Mouse (Mus musculus): ENCODE measurements around the gene Tmem132e. TPM values are rescaled to one million over a fixed set of nuclear protein-coding genes. Genes with fewer than 3 reads are reported as not detected.

Tmem132e gene
- total RNA-seq, 1 experiment from 2014 or later = not detected

GRCm38 (mm10) chr11:82418337-82419041, 29.8 kb downstream of the Tmem132e start:
- no peak for ATAC-seq (replicated peaks in 1 of 2; ENCODE audit: insufficient read depth in 1 of 2, low FRiP score in 2 of 2, low TSS enrichment in 1 of 2, low read depth in 1 of 2, poor library complexity in 2 of 2, severe bottlenecking in 2 of 2)

DNA sequence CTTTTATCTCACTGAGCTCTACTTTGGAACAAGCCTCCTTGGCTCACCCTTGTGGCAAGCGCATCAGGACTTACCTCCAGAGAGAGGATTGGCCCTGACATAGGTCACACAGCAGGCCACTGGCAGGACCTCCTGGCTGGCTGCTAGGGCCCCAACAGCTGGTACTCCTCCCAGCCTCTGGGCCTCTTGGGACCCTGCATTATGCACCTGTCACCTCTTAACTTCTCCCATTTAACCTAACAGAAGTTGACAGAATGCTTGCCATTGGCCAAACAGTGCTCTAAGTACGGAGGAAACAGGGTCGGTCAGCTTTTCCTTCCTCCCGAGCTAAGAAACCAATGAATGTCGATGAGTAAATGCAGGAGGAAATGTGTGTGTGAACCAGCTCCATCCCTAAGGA, 33.2 kb downstream of the Tmem132e start:
- no peak for ATAC-seq (replicated peaks in 1 of 2; ENCODE audit: insufficient read depth in 1 of 2, low FRiP score in 2 of 2, low TSS enrichment in 1 of 2, low read depth in 1 of 2, poor library complexity in 2 of 2, severe bottlenecking in 2 of 2)

- ATAC-seq (replicated peaks in 1 of 2; ENCODE audit: insufficient read depth in 1 of 2, low FRiP score in 2 of 2, low TSS enrichment in 1 of 2, low read depth in 1 of 2, poor library complexity in 2 of 2, severe bottlenecking in 2 of 2) = no peak
Measured at GRCm38 (mm10) chr11:82423521-82423920, 34.8 kb downstream of the Tmem132e start.

- ATAC-seq (replicated peaks in 1 of 2; ENCODE audit: insufficient read depth in 1 of 2, low FRiP score in 2 of 2, low TSS enrichment in 1 of 2, low read depth in 1 of 2, poor library complexity in 2 of 2, severe bottlenecking in 2 of 2) = peak in 1 of 2 experiments; percentile 46; a peak in 2 of 4 replicates
Measured at GRCm38 (mm10) chr11:82428801-82429200, 40.1 kb downstream of the Tmem132e start.

DNA sequence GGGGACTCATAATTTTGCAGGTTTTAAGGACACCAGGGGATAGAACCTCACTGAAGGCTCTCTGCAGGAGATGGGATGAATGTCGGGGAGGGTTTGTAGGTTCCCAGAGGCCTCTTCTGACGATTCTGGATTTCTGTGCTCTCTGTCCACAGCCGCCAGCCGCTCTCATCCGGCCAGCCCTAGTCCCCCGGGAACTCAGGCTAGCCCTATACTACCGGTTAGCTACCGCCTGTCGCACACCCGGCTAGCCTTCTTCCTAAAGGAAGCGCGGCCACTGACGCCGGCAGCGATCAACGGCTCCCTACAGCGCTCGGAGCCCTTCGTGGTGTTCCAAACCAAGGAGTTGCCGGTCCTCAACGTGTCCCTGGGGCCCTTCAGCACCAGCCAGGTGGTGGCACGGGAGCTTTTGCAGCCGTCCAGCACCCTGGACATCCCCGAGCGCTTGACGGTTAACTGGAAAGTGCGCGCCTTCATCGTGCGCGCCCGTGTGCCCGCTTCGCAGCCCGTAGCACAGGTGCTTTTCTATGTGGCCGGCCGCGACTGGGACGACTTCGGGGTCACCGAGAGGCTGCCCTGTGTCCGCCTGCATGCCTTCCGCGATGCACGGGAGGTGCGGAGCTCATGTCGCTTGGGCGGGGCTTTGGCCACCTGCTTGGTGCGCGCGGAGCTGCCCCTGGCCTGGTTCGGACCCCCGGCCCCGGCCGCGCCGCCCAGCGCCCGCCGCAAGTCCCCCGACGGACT, 45.6 kb downstream of the Tmem132e start:
- no peak for ATAC-seq (replicated peaks in 1 of 2; ENCODE audit: insufficient read depth in 1 of 2, low FRiP score in 2 of 2, low TSS enrichment in 1 of 2, low read depth in 1 of 2, poor library complexity in 2 of 2, severe bottlenecking in 2 of 2)

DNA sequence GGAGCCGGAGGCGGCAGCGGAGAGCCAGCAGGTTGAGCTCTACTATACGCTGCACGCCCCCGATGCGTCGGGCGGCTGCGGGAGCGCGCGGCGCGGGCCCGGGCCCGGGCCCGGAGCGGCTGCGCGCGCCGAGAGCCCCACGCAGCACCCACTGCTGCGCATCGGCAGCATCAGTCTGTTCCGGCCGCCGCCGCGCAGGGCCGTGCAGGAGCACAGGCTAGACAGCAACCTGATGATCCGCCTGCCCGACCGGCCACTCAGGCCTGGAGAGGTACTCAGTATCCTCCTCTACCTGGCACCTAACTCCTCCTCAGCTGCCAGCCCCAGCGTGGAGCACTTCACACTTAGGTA, 46.1 kb downstream of the Tmem132e start:
- ATAC-seq (replicated peaks in 1 of 2; ENCODE audit: insufficient read depth in 1 of 2, low FRiP score in 2 of 2, low TSS enrichment in 1 of 2, low read depth in 1 of 2, poor library complexity in 2 of 2, severe bottlenecking in 2 of 2) = no peak

DNA sequence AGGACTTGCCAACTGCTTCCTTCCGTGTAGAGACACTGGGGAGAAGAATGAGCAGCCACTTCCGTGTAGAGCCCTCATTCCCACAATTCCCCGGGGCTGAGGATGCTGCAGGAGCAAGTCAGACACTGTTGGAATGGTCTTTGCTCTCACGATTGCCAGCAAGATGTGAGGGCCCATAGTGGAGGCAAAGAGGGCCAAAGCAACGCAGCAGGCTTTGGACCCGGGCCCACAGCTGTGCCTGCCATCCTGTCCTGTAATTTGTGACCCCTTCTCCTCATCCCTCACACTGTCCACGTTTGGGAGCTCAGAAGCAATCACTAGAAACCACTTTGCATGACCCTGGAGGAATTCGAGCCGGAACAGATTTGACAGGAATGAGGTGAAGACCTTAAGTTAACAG, 59.8 kb downstream of the Tmem132e start:
- no peak for ATAC-seq (replicated peaks in 1 of 2; ENCODE audit: insufficient read depth in 1 of 2, low FRiP score in 2 of 2, low TSS enrichment in 1 of 2, low read depth in 1 of 2, poor library complexity in 2 of 2, severe bottlenecking in 2 of 2)

DNA sequence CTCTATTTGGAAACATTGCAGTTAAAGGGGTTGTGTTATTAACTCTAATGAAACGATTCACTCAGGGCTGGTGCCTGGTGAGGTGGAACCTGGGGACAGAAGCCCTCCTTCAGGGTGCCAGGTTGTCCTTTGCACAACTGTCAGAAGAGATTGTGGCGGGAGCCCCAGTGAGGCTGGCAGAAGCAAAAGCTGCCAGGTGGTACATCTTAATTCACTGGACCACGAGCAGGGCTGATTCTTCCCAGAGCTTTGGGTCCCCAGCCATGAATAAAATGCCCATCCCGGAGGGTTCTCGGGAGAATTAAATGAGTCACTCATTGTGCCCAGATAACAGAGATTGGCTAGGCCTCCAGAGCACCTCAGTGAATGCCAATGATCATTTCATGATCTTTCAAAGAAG, 63.8 kb downstream of the Tmem132e start:
- ATAC-seq (replicated peaks in 1 of 2; ENCODE audit: insufficient read depth in 1 of 2, low FRiP score in 2 of 2, low TSS enrichment in 1 of 2, low read depth in 1 of 2, poor library complexity in 2 of 2, severe bottlenecking in 2 of 2) = no peak

DNA sequence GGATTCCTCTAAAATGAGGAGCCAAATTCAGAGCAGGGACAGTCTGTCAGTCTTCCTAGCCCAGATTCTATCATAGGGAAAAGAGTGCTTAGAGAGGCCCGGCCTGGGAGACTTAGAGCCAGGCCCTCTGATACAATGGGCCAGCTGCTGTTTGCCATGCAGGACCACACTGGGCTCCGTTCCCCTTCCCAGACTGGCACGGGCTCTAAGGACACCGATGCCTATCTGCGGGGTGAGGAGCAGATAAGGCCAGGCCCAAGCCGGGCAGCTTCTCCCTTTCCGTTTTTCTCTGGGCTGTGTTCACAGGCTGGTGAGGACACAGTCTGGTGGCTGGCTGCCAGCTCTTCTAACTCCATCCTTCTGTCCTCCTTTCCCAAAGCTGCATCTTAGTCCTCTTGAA, 64.5 kb downstream of the Tmem132e start:
- no peak for ATAC-seq (replicated peaks in 1 of 2; ENCODE audit: insufficient read depth in 1 of 2, low FRiP score in 2 of 2, low TSS enrichment in 1 of 2, low read depth in 1 of 2, poor library complexity in 2 of 2, severe bottlenecking in 2 of 2)

GRCm38 (mm10) chr11:82461326-82461725, 72.6 kb downstream of the Tmem132e start:
- no peak for ATAC-seq (replicated peaks in 1 of 2; ENCODE audit: insufficient read depth in 1 of 2, low FRiP score in 2 of 2, low TSS enrichment in 1 of 2, low read depth in 1 of 2, poor library complexity in 2 of 2, severe bottlenecking in 2 of 2)

GRCm38 (mm10) chr11:82465536-82465935, 76.8 kb downstream of the Tmem132e start:
- ATAC-seq (replicated peaks in 1 of 2; ENCODE audit: insufficient read depth in 1 of 2, low FRiP score in 2 of 2, low TSS enrichment in 1 of 2, low read depth in 1 of 2, poor library complexity in 2 of 2, severe bottlenecking in 2 of 2) = no peak

GRCm38 (mm10) chr11:82467218-82467617, 78.5 kb downstream of the Tmem132e start:
- ATAC-seq (replicated peaks in 1 of 2; ENCODE audit: insufficient read depth in 1 of 2, low FRiP score in 2 of 2, low TSS enrichment in 1 of 2, low read depth in 1 of 2, poor library complexity in 2 of 2, severe bottlenecking in 2 of 2) = no peak

- ATAC-seq (replicated peaks in 1 of 2; ENCODE audit: insufficient read depth in 1 of 2, low FRiP score in 2 of 2, low TSS enrichment in 1 of 2, low read depth in 1 of 2, poor library complexity in 2 of 2, severe bottlenecking in 2 of 2) = no peak
Measured at GRCm38 (mm10) chr11:82471076-82471475, 82.4 kb downstream of the Tmem132e start.

GRCm38 (mm10) chr11:82473137-82473621, 84.5 kb downstream of the Tmem132e start:
- no peak for ATAC-seq (replicated peaks in 1 of 2; ENCODE audit: insufficient read depth in 1 of 2, low FRiP score in 2 of 2, low TSS enrichment in 1 of 2, low read depth in 1 of 2, poor library complexity in 2 of 2, severe bottlenecking in 2 of 2)

- no peak for ATAC-seq (replicated peaks in 1 of 2; ENCODE audit: insufficient read depth in 1 of 2, low FRiP score in 2 of 2, low TSS enrichment in 1 of 2, low read depth in 1 of 2, poor library complexity in 2 of 2, severe bottlenecking in 2 of 2)
Measured at GRCm38 (mm10) chr11:82476092-82476491, 87.4 kb downstream of the Tmem132e start.

DNA sequence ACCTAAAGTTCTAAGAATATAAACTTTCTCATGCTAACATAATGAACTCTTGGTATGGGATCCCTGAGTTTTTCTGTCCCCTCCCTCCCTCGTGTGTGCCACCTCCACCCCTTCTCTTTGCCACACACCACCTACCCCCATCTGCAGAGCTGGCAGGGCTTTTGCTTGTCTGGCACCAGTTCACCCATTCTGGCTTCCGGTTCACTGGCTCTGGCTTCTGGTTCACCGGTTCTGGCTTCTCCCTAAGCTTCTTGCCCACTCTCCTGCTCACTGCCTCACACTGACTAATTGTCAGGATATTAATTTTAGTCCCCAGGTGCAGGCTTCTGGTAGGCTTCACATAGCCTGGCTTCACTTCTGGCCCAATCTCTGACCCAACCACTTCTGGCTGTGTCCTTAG, 88.7 kb downstream of the Tmem132e start:
- no peak for ATAC-seq (replicated peaks in 1 of 2; ENCODE audit: insufficient read depth in 1 of 2, low FRiP score in 2 of 2, low TSS enrichment in 1 of 2, low read depth in 1 of 2, poor library complexity in 2 of 2, severe bottlenecking in 2 of 2)

DNA sequence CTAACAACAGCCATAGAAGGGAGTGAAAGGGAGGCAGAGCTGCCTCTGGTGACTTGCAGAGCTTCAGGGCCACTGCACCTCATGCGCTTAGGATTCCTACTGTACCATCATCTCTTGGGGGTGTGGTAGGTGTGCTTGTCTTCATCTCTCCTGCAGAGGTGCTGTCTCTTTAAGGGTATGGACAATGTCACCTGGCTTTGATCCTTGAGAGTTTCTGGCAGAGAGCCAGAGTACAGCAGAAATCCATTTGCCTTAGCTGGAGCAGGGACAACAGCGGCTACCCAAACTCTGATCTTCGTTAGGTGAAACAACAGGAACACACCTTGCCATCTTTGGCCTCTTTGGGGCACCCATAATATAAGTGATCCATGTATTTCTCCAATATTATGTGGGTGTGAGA, 92.2 kb downstream of the Tmem132e start:
- ATAC-seq (replicated peaks in 1 of 2; ENCODE audit: insufficient read depth in 1 of 2, low FRiP score in 2 of 2, low TSS enrichment in 1 of 2, low read depth in 1 of 2, poor library complexity in 2 of 2, severe bottlenecking in 2 of 2) = no peak

GRCm38 (mm10) chr11:82487359-82488086, 98.8 kb downstream of the Tmem132e start:
- no peak for ATAC-seq (replicated peaks in 1 of 2; ENCODE audit: insufficient read depth in 1 of 2, low FRiP score in 2 of 2, low TSS enrichment in 1 of 2, low read depth in 1 of 2, poor library complexity in 2 of 2, severe bottlenecking in 2 of 2)

Data from hematopoietic stem cell, adult 5-6 weeks (primary cell).